Mouse (Mus musculus) forebrain, postnatal 0 days (tissue): ENCODE results near the gene Cadm1. TPM values are rescaled to one million over a fixed set of nuclear protein-coding genes. Genes with fewer than 3 reads are reported as not detected.

Source experiments
- ATAC-seq: fragments of 200-750 bp; cut with Nextera tagmentation; 2 replicates; pipeline ENCODE4 v1.8.0; 2017; ENCODE audit warnings: mild to moderate bottlenecking, moderate library complexity
- DNase-seq: peaks from one replicate; pipeline ENCODE4 v3.0.0-alpha.2; 2015
- H3K27ac ChIP-seq: fragments of 300-500 bp; sonication (generic); 2 replicates; pipeline ENCODE4 v1.5.1; 2014; ENCODE audit warnings: low read depth, mild to moderate bottlenecking, antibody characterized with exemption, low read length, moderate library complexity, mixed read lengths
- H3K27me3 ChIP-seq: fragments of 300-500 bp; sonication (generic); 2 replicates; pipeline ENCODE4 v1.6.1; 2014; ENCODE audit warnings: mild to moderate bottlenecking, low read length, mixed read lengths; ENCODE audit not compliant: insufficient read depth
- H3K36me3 ChIP-seq: fragments of 300-500 bp; sonication (generic); 2 replicates; pipeline ENCODE4 v1.6.1; 2014; ENCODE audit warnings: mild to moderate bottlenecking, moderate library complexity; ENCODE audit not compliant: insufficient read depth
- H3K4me1 ChIP-seq: fragments of 300-500 bp; sonication (generic); 2 replicates; pipeline ENCODE4 v1.6.1; 2014; ENCODE audit warnings: antibody characterized with exemption; ENCODE audit not compliant: insufficient read depth
- H3K4me2 ChIP-seq: fragments of 300-500 bp; sonication (generic); 2 replicates; pipeline ENCODE4 v1.6.1; 2014; ENCODE audit warnings: low read depth, mild to moderate bottlenecking, moderate library complexity
- H3K4me3 ChIP-seq: fragments of 300-500 bp; sonication (generic); 2 replicates; pipeline ENCODE4 v1.5.1; 2014; ENCODE audit warnings: low read depth, low read length, mixed read lengths
- H3K9ac ChIP-seq: fragments of 300-500 bp; sonication (generic); 2 replicates; pipeline ENCODE4 v1.6.1; 2014; ENCODE audit warnings: mild to moderate bottlenecking
- H3K9me3 ChIP-seq: fragments of 300-500 bp; sonication (generic); 2 replicates; pipeline ENCODE4 v1.6.1; 2016; ENCODE audit warnings: low read length
- CTCF ChIP-seq: sonication (generic); IDR thresholded peaks from 2 replicates; pipeline ENCODE4 v1.5.1; 2016; ENCODE audit warnings: antibody characterized with exemption, control low read depth, low read depth
- WGBS: fragments of 180-500 bp; shearing (Covaris S2); extraction: QIAGEN DNeasy Blood & Tissue Kit; methylation state at CpG from one replicate; pipeline ENCODE4 v1.1.7; 2014; 5-methylcytosine and 5-hydroxymethylcytosine counted together
- polyA plus RNA-seq: library from polyadenylated mRNA; unstranded; fragments of >200 nt; fragmentation: Nextera tagmentation; extraction: Ambion mirVana; gene quantifications from 2 replicates; pipeline ENCODE4 v1.2.1, GENCODE M21; 2015
- total RNA-seq: library from RNA; depleted of rRNA; stranded (reverse); fragments of >200 nt; gene quantifications from 2 replicates; pipeline ENCODE4 v1.2.3, GENCODE M21; 2014

Gene Cadm1
- total and polyA plus RNA-seq, 2 experiments from 2014 or later = 289 to 381 TPM

- ATAC-seq (no peak), DNase-seq (no peak)
- Histone ChIP-seq H3K27ac (no peak overlapping the region), H3K4me1 (peaks cover 9% of the 10 kb centered on the region), H3K4me2 (no peak overlapping the region), H3K27me3 (no peaks in the 10 kb centered on the region), H3K9me3 (no peaks in the 10 kb centered on the region), H3K4me3 (no peak overlapping the region), H3K36me3 (no peaks in the 10 kb centered on the region), H3K9ac (no peak overlapping the region)
- WGBS = 78% methylated on average over 6 of the region's 6 CpGs
- no peak for TF ChIP-seq CTCF
These were observed 51.8 kb downstream of the Cadm1 start for GRCm38 (mm10) chr9:47581576-47582365.

DNA sequence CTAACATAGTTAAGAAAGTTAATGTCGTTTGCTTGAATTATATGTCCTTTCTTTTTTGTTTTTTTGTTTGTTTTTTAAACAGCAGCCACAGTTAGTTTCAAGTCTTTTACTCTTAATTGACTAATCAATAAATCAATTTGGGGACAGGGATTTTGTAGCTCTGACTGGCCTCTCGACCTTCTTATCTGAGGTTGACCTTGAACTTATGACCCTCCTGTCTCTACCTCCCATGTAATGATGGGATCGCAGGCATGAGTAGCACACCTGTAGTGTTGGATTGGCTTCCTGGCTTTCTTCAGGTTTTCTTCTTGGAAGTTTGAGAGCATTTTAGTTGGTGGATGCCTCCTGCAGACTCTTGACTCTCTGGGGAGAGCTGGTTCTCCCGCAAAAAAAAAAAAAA is 53.3 kb downstream of the Cadm1 start:
- Histone ChIP-seq H3K27me3 (no peaks in the 10 kb centered on the region), H3K9ac (no peak overlapping the region), H3K4me3 (no peak overlapping the region), H3K4me1 (peaks cover 21% of the 10 kb centered on the region), H3K27ac (no peak overlapping the region), H3K36me3 (no peaks in the 10 kb centered on the region), H3K9me3 (no peaks in the 10 kb centered on the region), H3K4me2 (no peak overlapping the region)
- ATAC-seq (no peak), DNase-seq (no peak)
- TF ChIP-seq CTCF = no peak
- 82% methylated on average over 4 of the region's 4 CpGs for WGBS

DNA sequence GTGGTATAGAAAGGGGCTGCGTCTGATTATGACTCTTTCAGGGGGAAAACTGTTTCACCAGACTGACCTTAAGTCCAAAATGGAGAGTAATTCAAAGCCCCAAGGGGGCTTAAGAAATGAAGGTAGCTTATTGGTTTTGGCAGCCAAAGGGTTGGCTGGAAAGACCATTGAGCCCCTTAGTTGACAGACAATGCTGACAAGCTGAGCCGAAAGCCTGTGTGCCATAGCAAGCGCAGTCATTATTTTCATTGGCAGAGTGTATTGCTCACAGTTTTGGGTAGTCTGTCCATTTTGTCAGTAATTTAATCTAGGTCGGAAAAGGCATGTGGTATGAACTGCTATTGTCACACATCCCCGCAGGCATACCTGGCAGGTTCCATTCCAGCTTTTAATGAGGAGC is 56.2 kb downstream of the Cadm1 start:
- no peak for ATAC-seq
- Histone ChIP-seq H3K4me2 (no peak overlapping the region), H3K27ac (no peak overlapping the region), H3K9ac (no peak overlapping the region), H3K9me3 (no peaks in the 10 kb centered on the region), H3K36me3 (no peaks in the 10 kb centered on the region), H3K4me3 (no peak overlapping the region), H3K4me1 (peaks cover 21% of the 10 kb centered on the region), H3K27me3 (no peaks in the 10 kb centered on the region)
- 20% methylated on average over 5 of the region's 5 CpGs for WGBS
- no peak for TF ChIP-seq CTCF
- DNase-seq = no peak

DNA sequence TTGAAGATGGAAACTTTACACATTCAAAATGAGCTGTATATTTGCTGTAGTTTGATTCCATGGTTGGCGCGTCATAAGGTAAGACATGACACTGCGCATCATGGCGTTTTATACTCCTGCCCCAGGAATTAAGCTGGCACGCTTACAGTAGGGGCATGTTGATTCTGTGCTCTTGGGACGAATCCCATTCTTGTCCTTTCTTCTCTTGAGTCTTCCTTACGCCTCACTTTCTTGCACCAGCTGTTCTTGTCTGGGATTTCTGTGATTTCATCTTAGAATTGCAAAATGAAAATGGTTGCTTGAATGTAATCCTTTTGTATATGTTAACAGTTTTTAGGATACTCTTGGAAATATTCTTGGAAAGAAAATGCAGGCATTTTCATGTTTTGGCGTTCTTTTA is 56.9 kb downstream of the Cadm1 start:
- H3K27ac ChIP-seq = no peak overlapping the region
- no peak overlapping the region for H3K4me3 ChIP-seq
- no peak overlapping the region for H3K9ac ChIP-seq
- whole genome bisulfite sequencing = 38% methylated on average over 8 of the region's 8 CpGs
- H3K4me1 ChIP-seq = peaks cover 21% of the 10 kb centered on the region
- no peak for TF ChIP-seq CTCF
- no peaks in the 10 kb centered on the region for H3K36me3 ChIP-seq
- ATAC-seq (no peak), DNase-seq (no peak)
- H3K27me3 ChIP-seq = no peaks in the 10 kb centered on the region
- H3K9me3 ChIP-seq = no peaks in the 10 kb centered on the region
- no peak overlapping the region for H3K4me2 ChIP-seq

GRCm38 (mm10) chr9:47587577-47588194 is 57.7 kb downstream of the Cadm1 start:
- TF ChIP-seq CTCF = peak; percentile 66
- no peak overlapping the region for H3K9ac ChIP-seq
- no peaks in the 10 kb centered on the region for H3K36me3 ChIP-seq
- DNase-seq = no peak
- no peaks in the 10 kb centered on the region for H3K27me3 ChIP-seq
- peaks cover 21% of the 10 kb centered on the region for H3K4me1 ChIP-seq
- H3K4me3 ChIP-seq = no peak overlapping the region
- WGBS = 39% methylated on average over 7 of the region's 7 CpGs
- no peaks in the 10 kb centered on the region for H3K9me3 ChIP-seq
- no peak overlapping the region for H3K4me2 ChIP-seq
- H3K27ac ChIP-seq = no peak overlapping the region
- ATAC-seq = no peak

- Histone ChIP-seq H3K4me2 (no peak overlapping the region), H3K36me3 (no peaks in the 10 kb centered on the region), H3K4me1 (peaks cover 21% of the 10 kb centered on the region), H3K9me3 (no peaks in the 10 kb centered on the region), H3K27me3 (no peaks in the 10 kb centered on the region), H3K9ac (no peak overlapping the region), H3K27ac (no peak overlapping the region), H3K4me3 (no peak overlapping the region)
- ATAC-seq = no peak
- DNase-seq = no peak
- TF ChIP-seq CTCF = no peak
- 53% methylated on average over 5 of the region's 5 CpGs for WGBS
These were observed 59.9 kb downstream of the Cadm1 start for GRCm38 (mm10) chr9:47589832-47590231.

DNA sequence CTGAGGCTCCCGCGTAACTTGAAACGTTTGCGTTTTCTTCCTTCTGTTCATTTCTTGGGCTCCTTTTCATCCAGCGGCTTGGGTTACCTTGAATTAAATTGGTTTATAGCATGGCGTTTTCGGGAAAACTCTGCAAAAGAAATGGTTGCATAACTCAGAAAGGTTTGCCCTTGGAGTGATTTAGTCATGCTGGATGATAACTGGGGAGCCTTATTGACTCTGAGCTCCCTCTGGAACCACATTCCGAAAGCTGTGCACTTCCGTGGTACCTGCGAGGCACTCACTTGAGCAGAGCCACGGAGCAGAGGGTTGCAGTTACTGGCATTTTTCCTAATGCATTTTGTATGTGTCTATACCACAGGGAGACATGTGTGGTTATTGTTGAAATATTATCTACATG is 71.6 kb downstream of the Cadm1 start:
- no peaks in the 10 kb centered on the region for H3K27me3 ChIP-seq
- no peak overlapping the region for H3K9ac ChIP-seq
- WGBS = 65% methylated on average over 11 of the region's 11 CpGs
- H3K4me2 ChIP-seq = no peak overlapping the region
- TF ChIP-seq CTCF = no peak
- ATAC-seq = no peak
- 0 out of 2 replicates have a peak, but pooled peaks cover 6% of the 10 kb centered on the region for H3K4me1 ChIP-seq
- H3K9me3 ChIP-seq = no peaks in the 10 kb centered on the region
- no peak for DNase-seq
- H3K36me3 ChIP-seq = no peaks in the 10 kb centered on the region
- no peak overlapping the region for H3K27ac ChIP-seq
- no peak overlapping the region for H3K4me3 ChIP-seq
